Mouse (Mus musculus) testis, adult 2 months (tissue): Measurements from ENCODE around the gene Gm26602.
A peak's percentile ranks its signal among the peaks of the same experiment; 100 is the strongest.

Experiments
- CTCF ChIP-seq: fragments of 200-500 bp; IDR thresholded peaks from 2 replicates; pipeline ENCODE4 v1.5.1; 2012; ENCODE audit warnings: low read depth, mild to moderate bottlenecking, inconsistent platforms, low read length, moderate library complexity; ENCODE audit not compliant: control insufficient read depth, insufficient read depth, insufficient replicate concordance
- POLR2A ChIP-seq: fragments of 200-500 bp; IDR thresholded peaks from 2 replicates; pipeline ENCODE4 v1.6.1; 2012; ENCODE audit warnings: low read depth, mild to moderate bottlenecking, inconsistent platforms, low read length, moderate library complexity; ENCODE audit not compliant: control insufficient read depth

GRCm38 (mm10) chr10:79958140-79958816 lies 47.6 kb downstream of the Gm26602 start:
- TF ChIP-seq POLR2A (no peak), CTCF (peak; percentile 80; the same call in 1 of the 2 replicates)
